Mouse (Mus musculus) embryonic fibroblast, embryonic 13.5 days (primary cell): Measurements from ENCODE around the gene Sgpp1.

Source experiments
- CTCF ChIP-seq: IDR thresholded peaks from 2 replicates; pipeline ENCODE4 v1.5.1; 2011; ENCODE audit warnings: mild to moderate bottlenecking, control low read depth, low read length, moderate library complexity, borderline replicate concordance; ENCODE audit not compliant: insufficient read depth
- POLR2A ChIP-seq: IDR thresholded peaks from 2 replicates; pipeline ENCODE4 v1.6.1; 2011; ENCODE audit warnings: low read depth, mild to moderate bottlenecking, control low read depth, low read length, moderate library complexity

GRCm38 (mm10) chr12:75668221-75668620 is 67.3 kb downstream of the Sgpp1 start:
- TF ChIP-seq POLR2A = 0 out of 2 replicates have a peak, but pooled peaks have one; percentile 13
- TF ChIP-seq CTCF = no peak
